Mouse (Mus musculus): ENCODE results near the gene H2al1j. TPM values are rescaled to one million over a fixed set of nuclear protein-coding genes. Genes with fewer than 3 reads are reported as not detected.
"Not testable (repeated sequence)": the region's sequence is repeated elsewhere in the genome, so short reads cannot be mapped to it uniquely, and the experiment has no call there.

H2al1j gene
- not detected in 2 replicates for polyA plus RNA-seq (2015; fragmentation: Nextera tagmentation; extraction: Ambion mirVana)

DNA sequence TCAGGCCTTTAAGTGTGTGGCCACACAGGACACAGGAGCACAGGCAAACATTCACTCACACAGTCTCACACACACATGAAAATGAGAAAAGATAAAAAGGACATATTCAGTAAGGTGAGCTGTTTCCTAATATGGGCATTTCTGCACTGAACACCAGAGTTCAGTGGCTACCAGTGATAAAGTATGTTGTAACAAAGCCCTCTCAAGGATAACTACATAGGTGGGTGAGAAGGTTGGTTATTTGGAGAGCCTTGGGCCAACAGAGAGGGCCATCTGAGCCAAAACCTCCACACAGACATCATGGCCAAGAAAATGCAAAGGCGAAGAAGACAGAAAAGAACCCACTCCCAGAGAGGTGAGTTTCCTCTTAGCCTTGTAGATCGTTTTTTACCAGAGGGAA lies at the start of gene H2al1j:
H2al1j (plus strand) TSS at position 301 of the 400 bp plus-strand sequence.
- H3K4me2 ChIP-seq; H3K27ac ChIP-seq (replicated peaks); H3K4me3 ChIP-seq (replicated peaks); ATAC-seq (ENCODE audit: insufficient read depth); H3K9ac ChIP-seq; H3K27me3 ChIP-seq; H3K4me1 ChIP-seq (replicated peaks); H3K9me3 ChIP-seq (replicated peaks); H3K36me3 ChIP-seq (replicated peaks): not testable (repeated sequence)
- WGBS (ENCODE audit: insufficient replicate concordance), result 47% methylated on average over 2 of the region's 2 CpGs

DNA sequence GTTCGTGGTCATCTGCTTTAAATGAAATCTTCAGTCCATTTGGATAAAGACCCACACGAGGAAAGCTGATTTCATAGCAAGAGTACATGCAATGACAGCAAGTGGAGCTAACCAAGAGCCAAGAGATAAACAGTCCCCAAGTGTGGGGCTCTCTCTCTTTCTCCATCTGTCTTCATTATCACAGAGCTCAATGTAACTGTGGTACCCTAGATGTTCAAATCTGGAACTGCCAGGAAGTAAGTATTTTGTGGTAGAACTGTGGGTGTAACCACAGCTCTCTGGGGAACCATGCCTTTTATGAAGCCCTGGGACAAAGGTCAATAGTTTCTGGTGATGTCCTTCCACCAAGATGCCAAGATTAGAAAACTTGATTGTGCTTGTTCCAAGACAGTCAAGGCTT lies 46.9 kb upstream of the H2al1j start:
- no peaks in the 10 kb centered on the region for H3K27me3 ChIP-seq
- H3K36me3 ChIP-seq (replicated peaks), result no peaks in the 10 kb centered on the region
- H3K9me3 ChIP-seq (replicated peaks), result no peaks in the 10 kb centered on the region
- H3K4me2 ChIP-seq, result no peak overlapping the region
- H3K9ac ChIP-seq, result no peak overlapping the region
- no peaks in the 10 kb centered on the region for H3K4me1 ChIP-seq (replicated peaks)
- 35% methylated on average over 2 of the region's 2 CpGs for WGBS (ENCODE audit: insufficient replicate concordance)
- no peak overlapping the region for H3K4me3 ChIP-seq (replicated peaks)
- no peak overlapping the region for H3K27ac ChIP-seq (replicated peaks)
- no peak for ATAC-seq (ENCODE audit: insufficient read depth)

DNA sequence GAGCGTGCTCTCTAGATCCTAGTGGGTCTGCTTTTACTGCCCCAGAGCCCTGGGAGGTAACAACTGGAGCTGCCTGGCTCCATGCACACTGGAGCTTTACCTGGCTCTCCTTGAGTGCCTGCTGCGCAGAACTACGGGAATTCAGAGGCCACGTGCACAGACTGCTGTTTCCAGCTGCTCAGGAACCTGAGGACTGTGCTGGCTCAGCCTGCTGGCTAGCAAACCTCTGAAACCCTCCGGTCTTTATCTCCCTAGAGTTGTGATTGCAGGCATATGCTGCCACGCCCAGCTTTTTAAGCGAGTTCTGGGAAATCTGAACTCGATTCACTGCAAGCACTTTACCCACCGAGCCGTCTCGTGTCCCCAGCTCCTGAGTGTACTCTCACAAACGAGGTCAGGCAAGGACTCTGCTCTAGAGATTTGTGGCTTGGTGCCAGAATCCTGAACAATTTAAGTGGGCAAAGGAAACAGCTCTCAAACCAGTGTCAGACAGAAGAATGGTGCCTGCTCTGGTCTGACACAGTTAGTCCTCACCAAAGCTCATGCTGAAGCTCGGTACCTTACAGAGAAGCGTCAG lies 39.2 kb upstream of the H2al1j start:
- H3K36me3 ChIP-seq (replicated peaks), result no peaks in the 10 kb centered on the region
- H3K4me3 ChIP-seq (replicated peaks), result no peak overlapping the region
- H3K4me1 ChIP-seq (replicated peaks), result no peaks in the 10 kb centered on the region
- H3K9ac ChIP-seq, result no peak overlapping the region
- no peaks in the 10 kb centered on the region for H3K27me3 ChIP-seq
- ATAC-seq (ENCODE audit: insufficient read depth), result no peak
- no peaks in the 10 kb centered on the region for H3K9me3 ChIP-seq (replicated peaks)
- no peak overlapping the region for H3K4me2 ChIP-seq
- 51% methylated on average over 14 of the region's 14 CpGs for WGBS (ENCODE audit: insufficient replicate concordance)
- H3K27ac ChIP-seq (replicated peaks), result no peak overlapping the region

- Histone ChIP-seq H3K27me3 (no peaks in the 10 kb centered on the region), H3K9ac (no peak overlapping the region), H3K9me3 (replicated peaks) (no peaks in the 10 kb centered on the region), H3K4me1 (replicated peaks) (no peaks in the 10 kb centered on the region), H3K36me3 (replicated peaks) (no peaks in the 10 kb centered on the region), H3K27ac (replicated peaks) (no peak overlapping the region), H3K4me3 (replicated peaks) (no peak overlapping the region), H3K4me2 (no peak overlapping the region)
- ATAC-seq (ENCODE audit: insufficient read depth), result no peak
- 35% methylated on average over 4 of the region's 4 CpGs for WGBS (ENCODE audit: insufficient replicate concordance)
Measured at GRCm38 (mm10) chrX:11289244-11289643, 38.4 kb upstream of the H2al1j start.

DNA sequence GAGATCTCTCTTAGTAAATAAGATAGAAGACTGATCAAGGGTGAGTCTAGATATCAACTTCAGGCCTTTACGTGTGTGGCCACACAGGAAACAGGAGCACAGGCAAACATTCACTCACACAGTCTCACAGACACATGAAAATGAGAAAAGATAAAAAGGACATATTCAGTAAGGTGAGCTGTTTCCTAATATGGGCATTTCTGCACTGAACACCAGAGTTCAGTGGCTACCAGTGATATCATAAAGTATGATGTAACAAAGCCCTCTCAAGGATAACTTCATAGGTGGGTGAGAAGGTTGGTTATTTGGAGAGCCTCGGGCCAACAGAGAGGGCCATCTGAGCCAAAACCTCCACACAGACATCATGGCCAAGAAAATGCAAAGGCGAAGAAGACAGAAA lies 28.7 kb upstream of the H2al1j start, which contains the start of gene H2al1a:
H2al1a (plus strand) TSS at position 301 of the 400 bp plus-strand sequence.
- H3K9ac ChIP-seq; H3K9me3 ChIP-seq (replicated peaks); H3K4me3 ChIP-seq (replicated peaks); H3K27ac ChIP-seq (replicated peaks); H3K36me3 ChIP-seq (replicated peaks); H3K4me1 ChIP-seq (replicated peaks); H3K27me3 ChIP-seq; H3K4me2 ChIP-seq; ATAC-seq (ENCODE audit: insufficient read depth): not testable (repeated sequence)
- no CpG with 5 or more reads among the region's 3 CpGs for WGBS (ENCODE audit: insufficient replicate concordance)

DNA sequence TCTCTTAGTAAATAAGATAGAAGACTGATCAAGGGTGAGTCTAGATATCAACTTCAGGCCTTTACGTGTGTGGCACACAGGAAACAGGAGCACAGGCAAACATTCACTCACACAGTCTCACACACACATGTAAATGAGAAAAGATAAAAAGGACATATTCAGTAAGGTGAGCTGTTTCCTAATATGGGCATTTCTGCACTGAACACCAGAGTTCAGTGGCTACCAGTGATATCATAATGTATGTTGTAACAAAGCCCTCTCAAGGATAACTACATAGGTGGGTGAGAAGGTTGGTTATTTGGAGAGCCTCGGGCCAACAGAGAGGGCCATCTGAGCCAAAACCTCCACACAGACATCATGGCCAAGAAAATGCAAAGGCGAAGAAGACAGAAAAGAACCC lies 25.5 kb upstream of the H2al1j start, which contains the start of gene H2al1b:
H2al1b (plus strand) TSS at position 301 of the 400 bp plus-strand sequence.
- H3K4me3 ChIP-seq (replicated peaks); H3K4me1 ChIP-seq (replicated peaks); H3K27me3 ChIP-seq; H3K27ac ChIP-seq (replicated peaks); ATAC-seq (ENCODE audit: insufficient read depth); H3K9ac ChIP-seq; H3K36me3 ChIP-seq (replicated peaks); H3K9me3 ChIP-seq (replicated peaks); H3K4me2 ChIP-seq: not testable (repeated sequence)
- 77% methylated on average over 1 of the region's 3 CpGs for WGBS (ENCODE audit: insufficient replicate concordance)

DNA sequence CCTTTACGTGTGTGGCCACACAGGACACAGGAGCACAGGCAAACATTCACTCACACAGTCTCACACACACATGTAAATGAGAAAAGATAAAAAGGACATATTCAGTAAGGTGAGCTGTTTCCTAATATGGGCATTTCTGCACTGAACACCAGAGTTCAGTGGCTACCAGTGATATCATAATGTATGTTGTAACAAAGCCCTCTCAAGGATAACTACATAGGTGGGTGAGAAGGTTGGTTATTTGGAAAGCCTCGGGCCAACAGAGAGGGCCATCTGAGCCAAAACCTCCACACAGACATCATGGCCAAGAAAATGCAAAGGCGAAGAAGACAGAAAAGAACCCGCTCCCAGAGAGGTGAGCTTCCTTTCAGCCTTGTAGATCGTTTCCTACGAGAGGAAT lies 22.3 kb upstream of the H2al1j start, which contains the start of gene H2al1c:
H2al1c (plus strand) TSS at position 301 of the 400 bp plus-strand sequence.
- ATAC-seq (ENCODE audit: insufficient read depth); H3K9me3 ChIP-seq (replicated peaks); H3K4me3 ChIP-seq (replicated peaks); H3K36me3 ChIP-seq (replicated peaks); H3K27me3 ChIP-seq; H3K9ac ChIP-seq; H3K4me1 ChIP-seq (replicated peaks); H3K27ac ChIP-seq (replicated peaks); H3K4me2 ChIP-seq: not testable (repeated sequence)
- WGBS (ENCODE audit: insufficient replicate concordance), result 44% methylated on average over 1 of the region's 6 CpGs

DNA sequence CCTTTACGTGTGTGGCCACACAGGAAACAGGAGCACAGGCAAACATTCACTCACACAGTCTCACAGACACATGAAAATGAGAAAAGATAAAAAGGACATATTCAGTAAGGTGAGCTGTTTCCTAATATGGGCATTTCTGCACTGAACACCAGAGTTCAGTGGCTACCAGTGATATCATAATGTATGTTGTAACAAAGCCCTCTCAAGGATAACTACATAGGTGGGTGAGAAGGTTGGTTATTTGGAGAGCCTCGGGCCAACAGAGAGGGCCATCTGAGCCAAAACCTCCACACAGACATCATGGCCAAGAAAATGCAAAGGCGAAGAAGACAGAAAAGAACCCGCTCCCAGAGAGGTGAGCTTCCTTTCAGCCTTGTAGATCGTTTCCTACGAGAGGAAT lies 19.1 kb upstream of the H2al1j start, which contains the start of gene H2al1d:
H2al1d (plus strand) TSS at position 301 of the 400 bp plus-strand sequence.
- H3K9me3 ChIP-seq (replicated peaks); H3K4me1 ChIP-seq (replicated peaks); H3K4me2 ChIP-seq; H3K27me3 ChIP-seq; ATAC-seq (ENCODE audit: insufficient read depth); H3K4me3 ChIP-seq (replicated peaks); H3K27ac ChIP-seq (replicated peaks); H3K9ac ChIP-seq; H3K36me3 ChIP-seq (replicated peaks): not testable (repeated sequence)
- no CpG with 5 or more reads among the region's 6 CpGs for WGBS (ENCODE audit: insufficient replicate concordance)

DNA sequence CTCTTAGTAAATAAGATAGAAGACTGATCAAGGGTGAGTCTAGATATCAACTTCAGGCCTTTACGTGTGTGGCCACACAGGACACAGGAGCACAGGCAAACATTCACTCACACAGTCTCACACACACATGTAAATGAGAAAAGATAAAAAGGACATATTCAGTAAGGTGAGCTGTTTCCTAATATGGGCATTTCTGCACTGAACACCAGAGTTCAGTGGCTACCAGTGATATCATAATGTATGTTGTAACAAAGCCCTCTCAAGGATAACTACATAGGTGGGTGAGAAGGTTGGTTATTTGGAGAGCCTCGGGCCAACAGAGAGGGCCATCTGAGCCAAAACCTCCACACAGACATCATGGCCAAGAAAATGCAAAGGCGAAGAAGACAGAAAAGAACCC lies 16.0 kb upstream of the H2al1j start, which contains the start of gene H2al1e:
H2al1e (plus strand) TSS at position 301 of the 400 bp plus-strand sequence.
- H3K27ac ChIP-seq (replicated peaks); H3K4me1 ChIP-seq (replicated peaks); H3K4me3 ChIP-seq (replicated peaks); ATAC-seq (ENCODE audit: insufficient read depth); H3K9ac ChIP-seq; H3K27me3 ChIP-seq; H3K9me3 ChIP-seq (replicated peaks); H3K4me2 ChIP-seq; H3K36me3 ChIP-seq (replicated peaks): not testable (repeated sequence)
- no CpG with 5 or more reads among the region's 3 CpGs for WGBS (ENCODE audit: insufficient replicate concordance)

DNA sequence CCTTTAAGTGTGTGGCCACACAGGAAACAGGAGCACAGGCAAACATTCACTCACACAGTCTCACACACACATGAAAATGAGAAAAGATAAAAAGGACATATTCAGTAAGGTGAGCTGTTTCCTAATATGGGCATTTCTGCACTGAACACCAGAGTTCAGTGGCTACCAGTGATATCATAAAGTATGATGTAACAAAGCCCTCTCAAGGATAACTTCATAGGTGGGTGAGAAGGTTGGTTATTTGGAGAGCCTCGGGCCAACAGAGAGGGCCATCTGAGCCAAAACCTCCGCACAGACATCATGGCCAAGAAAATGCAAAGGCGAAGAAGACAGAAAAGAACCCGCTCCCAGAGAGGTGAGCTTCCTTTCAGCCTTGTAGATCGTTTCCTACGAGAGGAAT lies 12.8 kb upstream of the H2al1j start, which contains the start of gene H2al1f:
H2al1f (plus strand) TSS at position 301 of the 400 bp plus-strand sequence.
- H3K4me3 ChIP-seq (replicated peaks); H3K9ac ChIP-seq; H3K27ac ChIP-seq (replicated peaks); H3K9me3 ChIP-seq (replicated peaks); ATAC-seq (ENCODE audit: insufficient read depth); H3K4me2 ChIP-seq; H3K27me3 ChIP-seq; H3K4me1 ChIP-seq (replicated peaks); H3K36me3 ChIP-seq (replicated peaks): not testable (repeated sequence)
- WGBS (ENCODE audit: insufficient replicate concordance), result no CpG with 5 or more reads among the region's 6 CpGs

DNA sequence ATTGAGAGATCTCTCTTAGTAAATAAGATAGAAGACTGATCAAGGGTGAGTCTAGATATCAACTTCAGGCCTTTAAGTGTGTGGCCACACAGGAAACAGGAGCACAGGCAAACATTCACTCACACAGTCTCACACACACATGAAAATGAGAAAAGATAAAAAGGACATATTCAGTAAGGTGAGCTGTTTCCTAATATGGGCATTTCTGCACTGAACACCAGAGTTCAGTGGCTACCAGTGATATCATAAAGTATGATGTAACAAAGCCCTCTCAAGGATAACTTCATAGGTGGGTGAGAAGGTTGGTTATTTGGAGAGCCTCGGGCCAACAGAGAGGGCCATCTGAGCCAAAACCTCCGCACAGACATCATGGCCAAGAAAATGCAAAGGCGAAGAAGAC lies 9.7 kb upstream of the H2al1j start, which contains the start of gene H2al1g:
H2al1g (plus strand) TSS at position 301 of the 400 bp plus-strand sequence.
- no CpG with 5 or more reads among the region's 3 CpGs for WGBS (ENCODE audit: insufficient replicate concordance)
- H3K9me3 ChIP-seq (replicated peaks); H3K4me2 ChIP-seq; H3K27me3 ChIP-seq; H3K9ac ChIP-seq; H3K4me1 ChIP-seq (replicated peaks); H3K27ac ChIP-seq (replicated peaks); H3K4me3 ChIP-seq (replicated peaks); ATAC-seq (ENCODE audit: insufficient read depth); H3K36me3 ChIP-seq (replicated peaks): not testable (repeated sequence)

GRCm38 (mm10) chrX:11321192-11321591 lies 6.4 kb upstream of the H2al1j start, which contains the start of gene H2al1h:
Gene H2al1h (plus strand): TSS chrX:11321492.
- H3K36me3 ChIP-seq (replicated peaks); H3K27ac ChIP-seq (replicated peaks); H3K27me3 ChIP-seq; H3K4me1 ChIP-seq (replicated peaks); H3K4me3 ChIP-seq (replicated peaks); H3K4me2 ChIP-seq; H3K9me3 ChIP-seq (replicated peaks); ATAC-seq (ENCODE audit: insufficient read depth); H3K9ac ChIP-seq: not testable (repeated sequence)
- WGBS (ENCODE audit: insufficient replicate concordance), result no CpG with 5 or more reads among the region's 6 CpGs

All from liver, embryonic 15.5 days (tissue).